Mouse (Mus musculus) layer of hippocampus, postnatal 36 days (tissue): ENCODE results near the gene Cyp4f39. TPM values are rescaled to one million over a fixed set of nuclear protein-coding genes. Genes with fewer than 3 reads are reported as not detected.
"Not testable (repeated sequence)": the region's sequence is repeated elsewhere in the genome, so short reads cannot be mapped to it uniquely, and the experiment has no call there.

Source experiments
- DNase-seq, 2 experiments: peaks; one replicate each; pipeline ENCODE4 v3.0.0; 2022
- total RNA-seq, 2 experiments: library from RNA; stranded (reverse); gene quantifications; 2 replicates each; pipeline ENCODE4 v1.2.3; 2021

The Cyp4f39 gene
- total RNA-seq, 2 experiments from 2014 or later, result not detected

- no peak for DNase-seq
Measured at GRCm38 (mm10) chr17:32474954-32475560, 22.5 kb downstream of the Cyp4f39 start.

- no peak for DNase-seq
Measured at GRCm38 (mm10) chr17:32477204-32477603, 24.7 kb downstream of the Cyp4f39 start.

DNA sequence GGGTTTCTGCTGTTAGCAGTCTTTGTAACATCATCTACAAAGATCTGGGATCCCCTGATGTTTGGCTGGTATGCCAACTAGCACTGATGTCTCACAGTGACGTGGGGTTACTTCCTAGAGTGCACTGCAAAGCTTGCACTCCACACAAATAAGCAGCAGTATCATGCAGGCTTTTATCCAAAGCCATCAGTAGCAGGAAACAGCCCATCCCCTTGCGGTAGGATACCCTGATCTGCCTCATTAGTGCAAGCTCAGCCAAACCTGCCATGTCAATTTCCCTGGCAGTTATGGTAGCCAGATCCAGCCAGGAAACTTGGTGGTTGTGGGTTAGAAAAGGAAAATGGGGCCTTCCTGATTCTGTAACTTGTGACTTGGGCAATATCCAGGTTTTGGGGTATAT lies 26.2 kb downstream of the Cyp4f39 start:
- DNase-seq, result no peak

GRCm38 (mm10) chr17:32479554-32480506 lies 27.3 kb downstream of the Cyp4f39 start:
- DNase-seq, result no peak

DNA sequence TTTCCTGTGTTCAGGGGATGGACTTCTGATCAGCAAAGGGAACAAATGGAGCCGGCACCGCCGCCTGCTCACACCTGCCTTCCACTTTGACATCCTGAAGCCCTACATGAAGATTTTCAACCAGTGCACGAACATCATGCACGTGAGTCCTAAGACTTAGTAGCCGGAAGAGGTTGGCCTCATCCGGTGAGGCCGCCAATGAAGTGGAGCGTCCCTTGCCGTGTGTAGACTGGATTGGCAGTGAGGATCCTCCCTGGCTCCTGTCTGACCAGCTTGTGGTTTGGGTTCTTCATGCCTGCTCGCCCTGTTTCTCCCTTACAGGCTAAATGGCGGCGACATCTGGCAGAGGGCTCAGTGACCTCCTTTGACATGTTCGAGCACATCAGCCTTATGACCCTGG lies 29.2 kb downstream of the Cyp4f39 start:
- no peak for DNase-seq

GRCm38 (mm10) chr17:32483200-32483599 lies 30.7 kb downstream of the Cyp4f39 start:
- DNase-seq, result peak; percentile 30 to 32

DNA sequence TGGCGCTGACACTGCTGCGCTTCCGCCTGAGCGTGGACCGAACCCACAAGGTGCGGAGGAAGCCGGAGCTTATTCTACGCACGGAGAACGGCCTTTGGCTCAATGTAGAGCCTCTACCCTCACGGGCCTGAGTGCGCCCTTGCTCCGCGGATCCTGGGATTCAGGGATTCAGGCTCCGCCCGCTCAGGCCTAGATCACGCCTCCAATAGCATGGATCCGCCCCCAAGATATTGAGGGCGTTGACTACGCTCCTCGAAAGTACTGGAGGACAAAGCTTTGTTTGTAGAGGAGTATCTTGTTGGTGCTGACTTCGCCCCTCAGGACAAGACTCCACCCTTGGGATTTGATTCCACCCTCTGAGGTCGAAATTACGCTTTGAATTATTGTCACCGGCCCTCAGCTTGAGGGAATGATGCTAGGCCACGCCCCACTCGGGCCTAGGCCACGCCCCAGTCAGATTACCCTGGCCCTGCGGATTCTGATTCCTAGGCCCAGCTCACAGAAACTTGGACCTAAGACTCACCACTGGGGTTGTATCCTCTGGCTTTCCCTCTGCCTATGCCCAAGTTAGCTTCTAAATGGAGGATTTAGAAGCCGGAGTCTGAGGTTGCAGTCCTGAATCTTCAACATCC lies 39.9 kb downstream of the Cyp4f39 start:
- DNase-seq, result no peak

GRCm38 (mm10) chr17:32494601-32495000 lies 42.1 kb downstream of the Cyp4f39 start:
- peak; percentile 29 to 66 for DNase-seq

DNA sequence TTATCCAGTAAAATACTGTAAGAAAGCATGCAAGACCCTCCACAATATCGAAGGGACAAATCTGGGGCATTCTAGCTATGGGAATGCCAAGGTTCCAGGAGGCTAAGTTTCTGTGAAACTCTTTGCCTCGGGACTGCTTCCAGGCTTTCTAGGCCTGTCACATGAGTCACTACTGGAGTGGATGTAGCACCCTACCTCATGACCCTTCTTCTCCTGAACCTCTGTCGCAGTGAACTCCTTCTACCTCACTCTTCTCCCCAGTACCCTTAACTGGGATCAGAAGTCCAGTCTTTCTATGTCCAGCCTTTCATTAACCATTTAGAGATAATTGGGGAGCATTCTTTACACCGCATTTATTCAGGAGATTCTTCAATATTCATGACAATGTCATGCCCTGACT lies 48.0 kb downstream of the Cyp4f39 start:
- DNase-seq, result not testable (repeated sequence)

- DNase-seq, result no peak
Measured at GRCm38 (mm10) chr17:32501051-32501450, 48.5 kb downstream of the Cyp4f39 start.

GRCm38 (mm10) chr17:32503111-32503510 lies 50.6 kb downstream of the Cyp4f39 start:
- no peak for DNase-seq

DNA sequence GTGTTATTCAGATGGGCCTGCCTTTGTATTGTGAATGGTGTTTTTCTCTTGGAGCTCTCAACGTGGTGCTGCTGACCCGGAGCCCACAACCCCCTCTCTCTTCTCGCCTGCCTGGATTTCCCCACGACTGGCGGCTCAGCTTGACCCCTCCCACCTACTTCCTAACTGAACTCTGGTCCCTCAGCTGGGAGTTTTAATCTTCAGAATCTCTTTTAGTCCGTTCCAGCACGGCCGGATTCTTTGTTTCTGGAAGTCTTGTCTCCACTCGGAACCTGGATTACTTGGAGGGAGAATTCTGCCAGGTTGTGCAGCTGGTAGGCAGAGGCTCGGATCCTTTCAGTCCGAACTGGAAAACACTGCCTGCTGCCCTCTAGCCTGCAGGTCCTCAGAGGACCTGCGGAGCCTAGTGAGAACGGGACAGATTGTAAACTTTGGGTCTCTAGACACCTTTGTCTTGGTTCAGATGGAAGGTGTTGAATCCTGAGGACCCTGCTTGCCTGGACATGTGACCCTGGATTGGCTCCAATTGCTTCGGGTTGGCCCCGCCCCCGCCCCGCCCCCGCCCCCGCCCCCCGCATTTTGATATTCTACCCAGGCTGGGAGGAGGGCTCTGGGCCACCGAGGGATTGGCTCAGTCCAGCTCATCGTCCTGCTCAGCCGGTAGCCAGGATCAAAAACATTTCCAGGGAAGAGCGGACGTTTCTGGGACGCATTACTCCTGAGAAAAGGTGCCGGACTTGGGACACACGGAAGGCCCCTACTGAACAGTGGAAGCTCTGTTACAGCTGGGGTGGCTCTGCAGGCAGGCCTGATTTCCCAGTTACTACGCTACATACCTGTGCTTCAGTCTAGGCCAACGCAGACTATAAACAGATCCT lies 53.6 kb downstream of the Cyp4f39 start, which contains the start of gene Cyp4f17:
TSS of gene Cyp4f17 (plus strand) at position 200 of the 878 bp plus-strand sequence.
- no peak for DNase-seq

- no peak for DNase-seq
Measured at GRCm38 (mm10) chr17:32506729-32507245, 54.3 kb downstream of the Cyp4f39 start.

DNA sequence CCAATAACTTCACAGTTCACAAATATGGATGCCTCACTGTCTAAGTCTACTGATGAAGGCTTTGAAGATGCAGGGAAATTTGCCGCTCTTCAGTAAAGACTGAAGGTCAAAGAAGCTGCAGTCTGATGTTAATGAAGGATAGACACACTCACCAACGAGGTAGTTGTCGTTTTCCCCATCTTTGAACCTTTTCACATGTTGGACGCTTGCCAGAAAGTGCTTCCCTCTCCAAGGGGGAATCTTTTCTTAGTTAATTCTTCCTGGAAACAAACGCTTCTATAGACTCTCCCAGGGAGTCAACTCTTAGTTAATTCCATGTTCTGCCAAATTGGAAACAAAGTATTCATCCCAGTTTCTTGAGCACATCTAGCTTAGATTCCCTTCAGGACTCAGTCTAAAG lies 63.6 kb downstream of the Cyp4f39 start:
- no peak for DNase-seq

DNA sequence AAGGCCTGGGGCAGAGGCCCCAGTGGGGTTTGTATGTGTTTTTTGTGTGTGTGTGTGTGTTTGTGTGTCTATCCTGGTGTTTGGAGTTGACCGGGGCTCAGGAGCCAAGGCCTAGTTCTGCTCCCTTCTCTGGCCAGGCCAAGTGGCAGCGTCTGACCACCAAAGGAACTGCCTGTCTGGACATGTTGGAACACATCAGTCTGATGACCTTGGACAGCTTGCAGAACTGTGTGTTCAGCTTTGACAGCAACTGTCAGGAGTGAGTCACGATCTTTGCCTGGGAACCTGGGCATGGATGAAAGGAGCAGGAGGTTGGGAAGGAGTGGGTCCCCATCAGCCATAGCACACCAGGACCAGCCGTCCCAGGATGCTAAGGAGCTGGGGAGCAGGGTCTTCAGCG lies 69.5 kb downstream of the Cyp4f39 start:
- DNase-seq, result no peak

- no peak for DNase-seq
Measured at GRCm38 (mm10) chr17:32522386-32522785, 69.9 kb downstream of the Cyp4f39 start.

- DNase-seq, result no peak
Measured at GRCm38 (mm10) chr17:32522816-32523215, 70.3 kb downstream of the Cyp4f39 start.

DNA sequence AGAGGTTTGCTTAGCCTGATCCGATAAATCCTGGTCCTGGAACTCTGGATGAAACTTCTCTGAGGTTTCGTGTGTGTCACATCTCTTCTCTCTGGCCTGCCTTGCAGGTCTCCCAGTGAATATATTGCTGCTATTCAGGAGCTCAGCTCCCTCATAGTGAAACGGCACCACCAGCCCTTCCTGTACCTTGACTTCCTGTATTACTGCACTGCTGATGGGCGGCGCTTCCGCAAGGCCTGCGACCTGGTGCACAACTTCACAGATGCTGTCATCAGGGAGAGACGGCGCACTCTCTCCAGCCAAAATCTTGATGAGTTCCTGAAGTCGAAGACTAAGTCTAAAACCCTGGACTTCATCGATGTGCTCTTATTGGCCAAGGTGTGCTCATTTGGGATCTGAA lies 71.4 kb downstream of the Cyp4f39 start:
- no peak for DNase-seq

DNA sequence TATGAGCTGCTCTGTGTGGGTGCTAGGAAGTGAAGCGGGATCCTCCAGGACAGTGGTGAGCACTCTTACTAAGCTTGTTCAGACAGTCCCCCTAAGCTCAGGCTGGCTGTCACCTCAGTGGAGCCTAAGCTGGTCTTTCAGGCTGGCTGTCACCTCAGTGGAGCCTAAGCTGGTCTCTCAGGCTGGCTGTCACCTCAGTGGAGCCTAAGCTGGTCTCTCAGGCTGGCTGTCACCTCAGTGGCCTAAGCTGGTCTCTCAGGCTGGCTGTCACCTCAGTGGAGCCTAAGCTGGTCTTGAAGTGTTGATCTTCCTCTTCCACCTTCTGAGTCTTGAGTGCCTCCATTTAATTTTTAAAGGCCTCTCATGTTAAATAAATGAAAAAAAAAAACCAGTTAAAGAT lies 73.8 kb downstream of the Cyp4f39 start:
- DNase-seq, result not testable (repeated sequence)

DNA sequence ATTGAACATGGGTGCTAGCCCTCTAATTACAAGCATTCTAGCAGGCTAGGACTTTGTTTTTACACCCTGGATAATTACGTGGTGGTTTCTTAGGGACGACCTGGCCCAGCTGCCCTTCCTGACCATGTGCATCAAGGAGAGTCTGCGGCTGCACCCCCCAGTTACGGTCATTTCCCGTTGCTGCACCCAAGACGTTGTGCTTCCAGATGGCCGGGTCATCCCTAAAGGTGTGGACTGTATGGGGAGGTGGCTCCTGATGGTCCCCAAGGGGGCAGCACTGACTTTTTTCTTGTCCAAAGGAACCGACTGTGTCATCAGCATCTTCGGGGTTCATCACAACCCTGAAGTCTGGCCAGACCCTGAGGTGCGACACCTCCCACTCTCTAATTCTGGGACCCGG lies 75.2 kb downstream of the Cyp4f39 start:
- DNase-seq, result no peak

DNA sequence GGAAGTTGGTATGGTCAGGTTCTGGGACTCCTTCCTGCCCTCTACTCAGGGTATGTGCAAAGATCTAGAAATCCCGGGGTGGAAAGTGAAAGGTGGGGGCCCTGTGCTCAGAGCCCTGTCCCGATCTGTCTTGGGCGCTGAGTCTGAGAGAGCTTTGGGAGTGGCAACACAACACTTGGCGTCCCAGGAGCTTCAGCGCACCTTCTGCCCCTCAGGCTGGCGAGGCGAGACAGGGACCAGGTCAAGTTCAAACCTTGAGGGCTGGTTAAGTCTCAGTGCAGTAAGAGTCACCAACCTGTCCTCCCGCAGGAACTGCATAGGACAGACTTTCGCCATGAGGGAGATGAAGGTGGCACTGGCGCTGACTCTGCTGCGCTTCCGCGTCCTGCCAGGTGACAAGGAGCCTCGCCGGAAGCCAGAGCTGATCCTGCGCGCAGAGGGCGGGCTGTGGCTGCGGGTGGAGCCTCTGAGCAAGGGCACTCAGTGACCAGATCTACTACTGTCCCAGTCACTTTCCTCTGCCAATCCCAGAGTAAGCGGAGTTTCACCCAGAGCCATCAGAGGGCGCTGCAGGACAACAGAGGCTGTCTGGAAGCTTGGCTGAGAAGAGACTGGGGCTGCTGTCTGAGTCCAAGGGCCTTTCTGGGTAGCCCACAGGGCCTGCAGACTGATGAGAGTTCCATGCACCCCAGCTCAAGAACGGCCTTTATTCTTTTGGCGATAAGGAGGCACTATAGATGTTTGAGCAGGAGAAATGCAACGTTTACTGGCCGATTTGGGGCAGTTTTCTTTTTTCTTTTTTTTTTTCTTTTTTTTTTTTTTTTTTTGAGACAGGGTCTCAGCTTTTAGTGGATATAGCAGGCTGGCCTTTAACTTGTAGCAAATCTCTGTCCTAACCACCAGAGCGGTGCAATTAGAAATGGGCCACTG lies 76.2 kb downstream of the Cyp4f39 start:
- DNase-seq, result peak; percentile 80 to 81
